Mouse (Mus musculus) ES-Bruce4 (cell line): ENCODE data around the gene Pde6h. TPM values are rescaled to one million over a fixed set of nuclear protein-coding genes. Genes with fewer than 3 reads are reported as not detected.

Experiments
- H3K27ac ChIP-seq: 2 replicates; pipeline ENCODE4 v1.5.1; 2012; ENCODE audit warnings: low read length, inconsistent platforms; ENCODE audit not compliant: insufficient read depth
- H3K27me3 ChIP-seq: 2 replicates; pipeline ENCODE4 v1.6.1; 2012; ENCODE audit warnings: mild to moderate bottlenecking, low read length, inconsistent platforms; ENCODE audit not compliant: control insufficient read depth, poor library complexity, insufficient read depth, severe bottlenecking
- H3K36me3 ChIP-seq: 2 replicates; pipeline ENCODE4 v1.6.1; 2012; ENCODE audit warnings: inconsistent platforms, mild to moderate bottlenecking, low read length, moderate library complexity; ENCODE audit not compliant: control insufficient read depth, poor library complexity, insufficient read depth, severe bottlenecking
- H3K4me1 ChIP-seq: one replicate; pipeline ENCODE4 v1.8.1; 2011; ENCODE audit warnings: low read length; ENCODE audit not compliant: control insufficient read depth, insufficient read depth
- H3K4me3 ChIP-seq: 2 replicates; pipeline ENCODE4 v1.5.1; 2011; ENCODE audit warnings: low read depth, mild to moderate bottlenecking, low read length
- H3K9ac ChIP-seq: 2 replicates; pipeline ENCODE4 v1.6.1; 2012; ENCODE audit warnings: low read depth, mild to moderate bottlenecking, inconsistent platforms; ENCODE audit not compliant: poor library complexity, severe bottlenecking
- H3K9me3 ChIP-seq: replicated peaks from 2 replicates; pipeline ENCODE4 v1.6.1; 2012; ENCODE audit warnings: mild to moderate bottlenecking, low read length, inconsistent platforms; ENCODE audit not compliant: control insufficient read depth, poor library complexity, insufficient read depth, severe bottlenecking
- CTCF ChIP-seq: IDR thresholded peaks from one replicate; pipeline ENCODE4 v1.8.1; 2011; ENCODE audit warnings: low read depth, low read length
- EP300 ChIP-seq: IDR thresholded peaks from 2 replicates; pipeline ENCODE4 v1.6.1; 2011; ENCODE audit warnings: low read depth, low read length; ENCODE audit not compliant: insufficient read depth
- POLR2A ChIP-seq: IDR thresholded peaks from one replicate; pipeline ENCODE4 v1.8.1; 2011; ENCODE audit warnings: low read length; ENCODE audit not compliant: insufficient read depth
- polyA plus RNA-seq: library from polyadenylated mRNA; stranded (reverse); fragments of >200 nt; gene quantifications from 2 replicates; pipeline ENCODE4 v1.2.4, GENCODE M21; 2011; ENCODE audit warnings: low read depth; ENCODE audit not compliant: missing spikeins, insufficient read depth, insufficient read length

Gene Pde6h
- polyA plus RNA-seq, 1 experiment, result not detected

DNA sequence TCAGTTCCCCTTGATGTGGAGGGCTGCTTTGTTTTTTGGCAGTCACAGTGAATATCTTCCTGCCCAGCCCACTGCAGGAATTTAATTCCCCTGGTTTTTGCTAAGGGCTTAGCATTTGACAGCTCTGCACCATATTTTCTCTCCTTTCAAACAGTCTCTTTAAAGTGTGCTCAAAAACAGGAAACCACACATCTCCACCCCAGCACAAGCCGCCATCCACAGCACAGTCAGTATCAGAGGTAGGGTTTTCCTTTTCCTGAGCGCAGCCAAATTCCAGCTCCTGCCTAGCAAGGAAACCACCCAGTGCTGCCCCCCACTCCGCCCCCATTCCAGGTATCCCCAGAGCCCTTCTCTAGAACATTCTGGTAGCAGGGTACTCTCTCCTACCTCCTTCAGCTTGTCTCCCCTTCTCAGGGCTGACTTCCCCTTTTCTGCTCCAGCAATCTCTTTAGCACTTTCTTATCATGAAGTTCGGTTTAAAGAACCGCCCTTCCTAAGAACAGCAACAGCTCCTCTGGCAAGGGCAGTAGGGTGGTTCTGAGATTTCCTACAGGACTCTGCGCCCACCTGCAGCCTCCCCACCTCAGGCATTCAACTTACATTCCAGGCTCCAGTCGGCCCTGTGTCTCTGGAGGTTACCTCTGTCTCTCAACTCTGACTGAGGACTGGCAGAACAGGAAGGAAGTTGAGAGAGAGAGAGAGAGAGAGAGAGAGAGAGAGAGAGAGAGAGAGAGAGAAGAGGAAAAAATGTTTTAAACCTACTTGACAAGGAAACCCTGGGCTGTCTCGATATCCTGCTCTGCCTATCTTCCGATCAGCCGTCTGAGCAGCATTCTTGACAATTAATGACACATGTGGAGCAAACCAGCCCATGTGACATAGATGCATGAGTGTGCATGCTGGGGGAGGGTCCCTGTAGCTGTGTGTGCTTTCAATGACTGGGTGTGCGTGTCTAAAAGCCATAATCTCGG lies 17.7 kb downstream of the Pde6h start, which contains the start of gene Arhgdib:
Gene Arhgdib (minus strand): TSS at position 849 of the 971 bp plus-strand sequence.
- Histone ChIP-seq H3K9ac (no peak within 1 kb of the TSS), H3K4me3 (no peak within 1 kb of the TSS)
- TF ChIP-seq POLR2A (no peak), EP300 (no peak), CTCF (no peak)

DNA sequence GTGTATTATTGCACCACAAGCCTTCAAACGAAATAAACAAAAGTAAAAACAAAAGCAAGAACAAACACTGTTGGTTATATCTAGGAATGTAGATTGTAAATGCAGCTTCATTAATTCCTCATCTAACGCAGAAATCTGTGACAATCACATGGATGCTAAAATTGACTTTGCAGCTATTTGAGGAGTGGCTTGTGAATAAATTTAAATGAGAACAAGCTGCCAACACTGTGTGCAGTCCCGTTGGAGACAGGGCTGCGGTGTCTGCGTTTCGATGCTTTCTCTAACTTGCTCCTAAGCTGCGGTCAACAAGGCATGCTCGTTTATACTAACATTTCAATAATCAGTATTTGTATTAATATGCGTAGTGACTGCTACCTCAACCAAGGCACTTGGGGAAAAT lies 18.6 kb downstream of the Pde6h start:
- H3K36me3 ChIP-seq, result no peaks in the 10 kb centered on the region
- H3K27me3 ChIP-seq, result no peaks in the 10 kb centered on the region
- no peak overlapping the region for H3K4me3 ChIP-seq
- H3K9ac ChIP-seq, result no peak overlapping the region
- no peak overlapping the region for H3K27ac ChIP-seq
- peaks cover 2% of the 10 kb centered on the region for H3K4me1 ChIP-seq
- TF ChIP-seq POLR2A, result no peak
- TF ChIP-seq EP300, result no peak
- TF ChIP-seq CTCF, result no peak
- H3K9me3 ChIP-seq, result no peaks in the 10 kb centered on the region; the same call in 1 of the 2 replicates

More for the DNA sequence above, 17.7 kb downstream of the Pde6h start, which contains the start of gene Arhgdib:
- H3K36me3 ChIP-seq, result no peaks in the 10 kb centered on the region
- no peak within 1 kb of the TSS for H3K27ac ChIP-seq
- no peaks in the 10 kb centered on the region for H3K27me3 ChIP-seq
- no peaks in the 10 kb centered on the region; the same call in 1 of the 2 replicates for H3K9me3 ChIP-seq
- peaks cover 2% of the 10 kb centered on the region for H3K4me1 ChIP-seq

DNA sequence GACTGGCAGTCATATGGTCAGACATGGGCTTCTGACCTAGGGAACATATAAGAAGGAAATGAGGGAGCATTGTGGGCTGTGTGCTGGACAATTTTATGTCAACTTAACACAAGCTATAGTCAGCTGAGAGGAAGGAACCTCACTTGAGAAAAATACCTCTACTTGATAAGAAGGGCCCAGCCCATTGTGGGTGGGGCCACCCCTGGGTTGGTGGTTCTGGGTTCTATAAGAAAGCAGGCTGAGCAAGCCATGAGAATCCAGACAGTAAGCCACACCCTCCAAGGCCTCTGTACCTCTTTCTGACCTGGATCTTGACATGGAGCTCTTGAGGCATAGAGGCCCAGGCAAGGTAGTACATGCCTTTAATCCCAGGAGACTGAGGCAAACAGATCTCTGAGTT lies 19.8 kb downstream of the Pde6h start:
- H3K4me1 ChIP-seq, result peaks cover 2% of the 10 kb centered on the region
- H3K9me3 ChIP-seq, result no peaks in the 10 kb centered on the region; the same call in 1 of the 2 replicates
- no peaks in the 10 kb centered on the region for H3K36me3 ChIP-seq
- no peak overlapping the region for H3K9ac ChIP-seq
- H3K27me3 ChIP-seq, result no peaks in the 10 kb centered on the region
- no peak for TF ChIP-seq POLR2A
- no peak for TF ChIP-seq CTCF
- TF ChIP-seq EP300, result no peak
- no peak overlapping the region for H3K27ac ChIP-seq
- no peak overlapping the region for H3K4me3 ChIP-seq

DNA sequence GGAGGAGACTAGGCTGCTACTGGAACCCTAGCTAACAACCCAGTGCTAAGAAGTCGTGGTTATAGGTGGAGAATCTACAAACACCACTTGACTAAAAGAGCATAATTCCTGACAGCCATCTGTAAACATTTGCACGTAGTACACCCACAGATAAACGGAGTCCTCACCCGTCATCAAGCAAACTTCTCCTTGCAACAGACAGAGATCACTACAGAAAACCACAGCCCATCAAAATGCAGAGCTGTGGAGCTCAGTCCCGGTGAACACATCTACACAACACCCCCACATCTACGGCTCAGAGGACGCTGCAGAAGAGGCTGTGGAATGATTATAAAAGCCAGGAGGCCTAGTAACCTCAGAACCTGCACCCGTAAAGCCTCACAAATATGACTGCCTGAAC lies 20.9 kb downstream of the Pde6h start:
- H3K4me1 ChIP-seq, result peaks cover 2% of the 10 kb centered on the region
- no peak overlapping the region for H3K9ac ChIP-seq
- H3K36me3 ChIP-seq, result no peaks in the 10 kb centered on the region
- TF ChIP-seq CTCF (no peak), POLR2A (no peak), EP300 (no peak)
- no peaks in the 10 kb centered on the region for H3K27me3 ChIP-seq
- no peak overlapping the region for H3K4me3 ChIP-seq
- no peaks in the 10 kb centered on the region; the same call in 1 of the 2 replicates for H3K9me3 ChIP-seq
- H3K27ac ChIP-seq, result no peak overlapping the region

DNA sequence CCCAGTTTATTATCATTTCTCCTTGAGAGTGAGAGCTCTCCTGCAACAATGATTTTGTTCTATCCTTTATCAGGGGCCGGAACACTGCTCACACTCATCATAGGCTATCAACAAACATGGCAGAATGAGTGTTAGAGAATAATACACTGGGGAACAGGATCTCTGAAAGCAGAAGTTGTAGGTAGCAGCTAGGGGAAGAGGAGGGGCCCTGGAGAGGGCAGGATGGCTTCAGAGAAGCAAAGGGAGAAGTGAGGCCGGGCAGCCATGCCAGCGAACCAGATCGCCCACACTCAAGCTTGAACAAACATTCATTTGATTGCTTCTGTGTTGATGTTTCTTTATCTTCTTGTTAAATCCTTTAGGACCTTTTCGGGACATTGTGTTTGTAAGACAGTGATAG lies 22.6 kb downstream of the Pde6h start:
- Histone ChIP-seq H3K9ac (no peak overlapping the region), H3K4me3 (no peak overlapping the region), H3K36me3 (no peaks in the 10 kb centered on the region), H3K27me3 (no peaks in the 10 kb centered on the region), H3K4me1 (peaks cover 2% of the 10 kb centered on the region), H3K9me3 (no peaks in the 10 kb centered on the region), H3K27ac (no peak overlapping the region)
- TF ChIP-seq POLR2A, result no peak
- TF ChIP-seq EP300, result no peak

DNA sequence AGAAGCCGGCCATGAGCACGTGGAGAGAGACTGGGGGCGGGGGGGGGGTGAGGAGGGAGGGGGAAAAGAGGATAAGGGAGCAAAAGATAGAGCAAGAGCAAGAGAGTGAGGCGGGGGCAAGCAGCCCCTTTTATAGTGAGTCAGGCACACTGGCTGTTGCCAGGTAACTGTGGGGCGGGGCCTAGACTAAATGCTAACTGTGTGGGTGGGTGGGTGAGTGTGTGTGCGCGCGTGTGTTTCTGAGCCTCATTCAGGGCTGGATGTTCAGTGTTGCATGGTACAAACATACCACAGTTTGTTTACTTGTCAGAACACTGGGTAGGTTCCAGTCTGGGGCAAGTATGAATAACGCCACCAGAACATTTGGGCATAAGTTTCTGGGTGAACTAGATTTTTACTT lies 23.3 kb downstream of the Pde6h start:
- H3K9ac ChIP-seq, result no peak overlapping the region
- no peak overlapping the region for H3K27ac ChIP-seq
- no peaks in the 10 kb centered on the region for H3K27me3 ChIP-seq
- H3K36me3 ChIP-seq, result no peaks in the 10 kb centered on the region
- H3K4me1 ChIP-seq, result no peaks in the 10 kb centered on the region
- no peak overlapping the region for H3K4me3 ChIP-seq
- no peaks in the 10 kb centered on the region for H3K9me3 ChIP-seq
- TF ChIP-seq CTCF, result no peak
- TF ChIP-seq POLR2A, result no peak
- no peak for TF ChIP-seq EP300
